Mouse (Mus musculus) left cerebral cortex, adult 2 months (tissue): ENCODE measurements at regions not wholly inside any gene's neighbourhood (a gene's known extent, or its start where the extent isn't known, plus 50 kb on each side); places are given as distances from the start of the nearest gene placed in this dataset.
A peak's percentile ranks its signal among the peaks of the same experiment; 100 is the strongest.
"Not testable (repeated sequence)": the region's sequence is repeated elsewhere in the genome, so short reads cannot be mapped to it uniquely, and the experiment has no call there.

Experiments
- DNase-seq, 2 experiments: peaks; one replicate each; pipeline ENCODE4 v3.0.0; 2021 to 2022; ENCODE audit warnings: low spot score in 2 of 2, mixed read lengths in 1 of 2; ENCODE audit errors: extremely low spot score in 1 of 2
- H3K27ac ChIP-seq: fragments of 200-600 bp; 2 replicates; pipeline ENCODE4 v1.8.1; 2022
- H3K4me3 ChIP-seq: fragments of 200-600 bp; 2 replicates; pipeline ENCODE4 v1.8.1; 2022
- CTCF ChIP-seq: fragments of 200-600 bp; IDR thresholded peaks from 2 replicates; pipeline ENCODE4 v1.8.1; 2022; ENCODE audit warnings: antibody characterized with exemption, mild to moderate bottlenecking, moderate library complexity
- intact Hi-C: fragments of 180-260 bp; cut with DNase I; formaldehyde crosslinking; loops from one replicate; pipeline ENCODE4 v1.15.1; 2025

DNA sequence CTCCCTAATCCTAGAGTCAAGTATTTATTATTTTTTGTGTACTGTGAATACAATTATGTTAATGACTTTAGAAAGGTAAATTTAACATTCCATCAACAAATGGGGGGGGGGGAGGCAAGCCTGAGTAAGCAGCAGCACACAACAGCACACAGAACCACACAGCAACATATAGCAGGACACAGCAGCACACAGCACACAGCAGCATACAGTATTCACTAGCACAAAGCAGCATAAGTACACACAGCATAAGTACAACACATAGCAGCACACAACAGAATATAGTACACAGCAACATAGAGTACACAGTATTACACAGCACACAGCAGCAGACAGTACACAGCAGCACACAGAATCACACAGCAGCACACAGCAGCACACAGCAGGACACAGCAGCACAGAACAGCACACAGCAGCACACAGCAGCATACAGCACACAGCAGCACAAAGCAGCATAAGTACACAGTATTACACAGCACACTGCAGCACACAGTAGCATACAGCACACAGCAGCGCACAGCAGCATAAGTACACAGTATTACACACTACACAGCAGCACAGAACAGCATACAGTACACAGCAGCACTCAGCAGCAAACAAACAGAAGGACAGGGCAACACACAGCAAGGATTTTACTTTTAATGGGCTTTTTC, 605.7 kb downstream of the Tbl1xr1 start:
- H3K4me3 ChIP-seq, result no peak overlapping the region
- no peak for TF ChIP-seq CTCF
- intact Hi-C loops, result no loop called here
- no peak for DNase-seq
- no peak overlapping the region for H3K27ac ChIP-seq

DNA sequence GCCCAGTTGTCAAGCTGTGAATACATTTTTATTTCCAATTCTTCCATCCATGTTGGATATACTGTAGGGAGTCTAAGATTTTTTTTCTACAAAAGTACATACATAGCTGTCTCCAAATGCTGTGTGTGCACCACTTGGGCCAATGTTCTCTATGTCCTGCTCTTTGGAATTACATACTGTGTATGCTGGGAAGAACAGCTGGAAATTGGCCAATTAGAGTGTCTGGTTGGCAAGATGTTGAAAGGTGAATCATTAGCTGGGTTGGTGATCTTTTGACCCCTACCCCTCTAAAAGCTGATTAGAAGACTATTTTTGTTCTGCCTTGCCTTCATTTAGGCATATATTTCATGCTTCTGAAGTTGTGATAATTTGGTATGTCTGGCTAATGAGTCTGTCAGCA, 622.9 kb downstream of the Tbl1xr1 start:
- DNase-seq, result no peak
- intact Hi-C loops, result no loop called here
- no peak overlapping the region for H3K27ac ChIP-seq
- TF ChIP-seq CTCF, result no peak
- H3K4me3 ChIP-seq, result no peak overlapping the region

GRCm38 (mm10) chr3:22701486-22701885, 625.0 kb downstream of the Tbl1xr1 start:
- DNase-seq, H3K4me3 ChIP-seq, H3K27ac ChIP-seq, intact Hi-C loops: not testable (repeated sequence)

GRCm38 (mm10) chr3:22705673-22706072, 629.2 kb downstream of the Tbl1xr1 start:
- no peak for TF ChIP-seq CTCF
- intact Hi-C loops, result no loop called here
- no peak for DNase-seq

DNA sequence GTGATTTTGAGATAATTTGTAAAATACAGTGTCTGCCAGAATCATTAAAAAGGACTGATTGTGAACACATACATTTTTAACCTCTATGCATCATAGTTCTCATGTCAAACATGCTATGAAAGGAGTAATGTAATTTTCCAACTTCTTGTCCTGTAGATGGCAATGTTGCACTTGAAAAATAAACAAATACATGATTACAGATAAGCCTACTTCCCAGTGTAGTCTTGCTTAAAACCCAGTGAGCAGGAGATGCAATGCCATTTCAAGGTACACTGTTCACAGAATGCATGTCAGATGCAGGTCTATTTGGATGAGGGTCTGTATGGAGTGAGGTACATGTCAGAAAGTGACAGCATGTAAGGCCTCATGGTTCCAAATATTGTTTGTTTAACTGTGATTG, 668.6 kb downstream of the Tbl1xr1 start:
- TF ChIP-seq CTCF, result peak; percentile 53
- Histone ChIP-seq H3K4me3 (no peak overlapping the region), H3K27ac (no peak overlapping the region)
- intact Hi-C loops, result no loop called here
- no peak for DNase-seq

More at GRCm38 (mm10) chr3:22705673-22706072, 629.2 kb downstream of the Tbl1xr1 start:
- H3K4me3 ChIP-seq, result no peak overlapping the region
- no peak overlapping the region for H3K27ac ChIP-seq
